Mouse (Mus musculus) kidney, adult 10 weeks (tissue): ENCODE data around the gene Gm8922. TPM values are rescaled to one million over a fixed set of nuclear protein-coding genes. Genes with fewer than 3 reads are reported as not detected.

Experiments used
- polyA plus RNA-seq: library from polyadenylated mRNA; stranded (reverse); fragments of 350-450 nt; fragmentation: Illumina TruSeq; extraction: RNeasy Lipid Tissue Mini Kit (QIAGEN cat#74804); gene quantifications from one replicate; pipeline ENCODE4 v1.2.3, GENCODE M21; 2014; ENCODE audit warnings: low read depth, low replicate concordance

Gm8922 gene
- not detected for polyA plus RNA-seq

DNA sequence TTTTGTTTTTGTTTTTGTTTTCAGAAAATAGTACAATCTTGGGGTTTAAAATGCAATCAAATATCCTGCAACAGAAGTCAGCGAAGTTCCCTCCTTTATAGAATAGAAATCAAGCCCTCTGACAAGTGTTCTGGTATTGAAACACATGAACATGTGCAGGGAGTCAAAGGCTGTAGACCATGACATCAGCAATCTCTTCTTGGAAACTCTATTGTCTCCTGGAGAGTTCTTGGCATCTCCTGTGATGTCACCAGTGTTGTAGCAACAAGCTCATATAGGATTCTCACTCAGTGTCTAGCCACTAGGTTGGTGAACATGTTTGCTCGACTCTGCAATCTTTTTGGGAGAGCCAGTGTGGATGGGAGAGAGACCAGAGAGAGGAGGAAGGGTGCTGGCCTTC, at the start of gene Gm8922:
Gm8922 (plus strand) TSS at position 301 of the 400 bp plus-strand sequence.

Other genes starting within 250 kb of the Gm8922 start
- gene Gm8906, start 179.3 kb upstream of the Gm8922 start, polyA plus RNA-seq: not detected
- not detected for gene Gm6460, start 87.0 kb upstream of the Gm8922 start, polyA plus RNA-seq
- not detected for gene Gm8926, start 88.6 kb downstream of the Gm8922 start, polyA plus RNA-seq
- not detected for gene Gm6465, start 163.6 kb downstream of the Gm8922 start, polyA plus RNA-seq
- not detected for gene 4933402N22Rik, start 236.1 kb downstream of the Gm8922 start, polyA plus RNA-seq